Mouse (Mus musculus): Measurements from ENCODE around the gene Slc30a2.

DNA sequence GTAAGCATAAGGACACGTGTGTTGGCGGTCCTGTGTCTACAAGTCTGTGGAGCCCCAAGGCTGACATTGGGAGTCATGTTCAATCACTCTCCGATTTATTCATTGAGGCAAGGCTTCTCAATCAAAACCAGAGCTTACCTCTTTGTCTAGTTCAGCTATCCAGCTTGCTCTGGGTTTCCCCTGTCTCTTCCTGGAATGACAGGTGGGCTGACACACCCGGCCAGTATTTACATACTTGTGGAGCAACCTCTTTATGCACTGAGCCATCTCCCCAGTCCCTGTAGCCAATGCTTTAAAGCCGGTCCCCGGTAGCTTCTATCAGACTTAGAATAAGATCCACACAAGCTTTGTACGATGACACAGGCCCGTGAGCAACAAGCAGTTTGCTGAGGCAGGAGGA, 36.5 kb downstream of the Slc30a2 start:
- no peak for TF ChIP-seq MAFK (IDR thresholded peaks at IDR 0.05; ENCODE audit: insufficient read depth, low read depth, low read length)
- no peak for TF ChIP-seq ZNF384 (IDR thresholded peaks at IDR 0.05; ENCODE audit: low read depth, low read length)
- TF ChIP-seq ZC3H11A (IDR thresholded peaks at IDR 0.05; ENCODE audit: borderline replicate concordance, low read depth, low read length): no peak

All from ES-E14 (cell line).